Mouse (Mus musculus) C2C12 (cell line): ENCODE data around the gene Palb2.

Experiments
- CEBPB ChIP-seq: IDR thresholded peaks from one replicate; pipeline ENCODE4 v1.6.1; 2011; ENCODE audit warnings: low read depth, mild to moderate bottlenecking, control low read depth, moderate library complexity
- CTCF ChIP-seq: IDR thresholded peaks from one replicate; pipeline ENCODE4 v1.5.1; 2011; ENCODE audit not compliant: control insufficient read depth, insufficient read depth, insufficient read length
- FOSL1 ChIP-seq: IDR thresholded peaks from one replicate; pipeline ENCODE4 v1.8.0; 2011; ENCODE audit warnings: mild to moderate bottlenecking, low read length; ENCODE audit not compliant: poor library complexity, insufficient read depth, severe bottlenecking
- MAX ChIP-seq: IDR thresholded peaks from one replicate; pipeline ENCODE4 v1.6.1; 2011; ENCODE audit warnings: mild to moderate bottlenecking, control low read depth
- MYOD1 ChIP-seq: IDR thresholded peaks from one replicate; pipeline ENCODE4 v1.6.1; 2011; ENCODE audit warnings: low read depth; ENCODE audit not compliant: control insufficient read depth, insufficient read length
- MYOG ChIP-seq: IDR thresholded peaks from one replicate; pipeline ENCODE4 v1.6.1; 2011; ENCODE audit not compliant: control insufficient read depth, insufficient read length; ENCODE audit errors: extremely low read depth
- USF1 ChIP-seq: IDR thresholded peaks from one replicate; pipeline ENCODE4 v1.6.1; 2011; ENCODE audit warnings: low read depth, mild to moderate bottlenecking, control low read depth, moderate library complexity

GRCm38 (mm10) chr7:122094564-122095330 is 38.0 kb downstream of the Palb2 start:
- TF ChIP-seq CTCF (no peak), FOSL1 (no peak), USF1 (no peak), CEBPB (no peak), MYOG (no peak), MYOD1 (no peak), MAX (no peak)
